Mouse (Mus musculus) layer of hippocampus, adult 2 months (tissue): Measurements from ENCODE around the gene Gm20662. TPM values are rescaled to one million over a fixed set of nuclear protein-coding genes. Genes with fewer than 3 reads are reported as not detected.

ENCODE experiments used
- DNase-seq, 2 experiments: peaks; one replicate each; pipeline ENCODE4 v3.0.0; 2022; ENCODE audit warnings: low spot score in 2 of 2
- H3K27ac ChIP-seq: fragments of 200-600 bp; 2 replicates; pipeline ENCODE4 v1.8.1; 2022
- H3K4me3 ChIP-seq: fragments of 200-600 bp; 2 replicates; pipeline ENCODE4 v1.8.1; 2022; ENCODE audit warnings: mild to moderate bottlenecking
- CTCF ChIP-seq: fragments of 200-600 bp; conservative IDR thresholded peaks from 2 replicates; pipeline ENCODE4 v1.8.1; 2022; ENCODE audit warnings: antibody characterized with exemption, mild to moderate bottlenecking, moderate library complexity
- total RNA-seq, 2 experiments: library from RNA; stranded (reverse); gene quantifications; 2 replicates each; pipeline ENCODE4 v1.2.3; 2021

Gene Gm20662
- total RNA-seq, 2 experiments from 2014 or later: 2.4 to 3.8 TPM

GRCm38 (mm10) chr9:108046582-108046981, 50.4 kb downstream of the Gm20662 start:
- H3K4me3 ChIP-seq: no peak overlapping the region
- no peak for TF ChIP-seq CTCF

GRCm38 (mm10) chr9:108047601-108048565, 51.7 kb downstream of the Gm20662 start:
- no peak for DNase-seq
- H3K4me3 ChIP-seq: peak overlapping the region; percentile 92
- no peak; the same call in 1 of the 2 replicates for TF ChIP-seq CTCF
- H3K27ac ChIP-seq: peak overlapping the region; percentile 56; the same call in 1 of the 2 replicates

More at GRCm38 (mm10) chr9:108046582-108046981, 50.4 kb downstream of the Gm20662 start:
- no peak overlapping the region for H3K27ac ChIP-seq
- no peak for DNase-seq

GRCm38 (mm10) chr9:108048566-108048955, 52.4 kb downstream of the Gm20662 start:
- Histone ChIP-seq H3K4me3 (peak overlapping the region; percentile 92), H3K27ac (peak overlapping the region; percentile 56; the same call in 1 of the 2 replicates)
- DNase-seq: no peak
- TF ChIP-seq CTCF: no peak

GRCm38 (mm10) chr9:108049016-108049455, 52.9 kb downstream of the Gm20662 start, which contains the start of gene Gmppb:
Gene Gmppb, plus strand, starts transcription at chr9:108049242.
- TF ChIP-seq CTCF: no peak
- Histone ChIP-seq H3K4me3 (peak within 1 kb of the TSS; percentile 92), H3K27ac (peak within 1 kb of the TSS; percentile 86)
- peak; percentile 97 for DNase-seq

- TF ChIP-seq CTCF: no peak
- Histone ChIP-seq H3K4me3 (peak overlapping the region; percentile 92), H3K27ac (peak overlapping the region; percentile 86)
- no peak for DNase-seq
Measured at GRCm38 (mm10) chr9:108049561-108050251, 53.6 kb downstream of the Gm20662 start.

GRCm38 (mm10) chr9:108051184-108051930, 55.2 kb downstream of the Gm20662 start:
- peak overlapping the region; percentile 67; the same call in 1 of the 2 replicates for H3K27ac ChIP-seq
- H3K4me3 ChIP-seq: no peak overlapping the region
- no peak for DNase-seq
- TF ChIP-seq CTCF: no peak

- Histone ChIP-seq H3K27ac (peak overlapping the region; percentile 67; the same call in 1 of the 2 replicates), H3K4me3 (no peak overlapping the region)
- DNase-seq: no peak
- no peak for TF ChIP-seq CTCF
Measured at GRCm38 (mm10) chr9:108051931-108052220, 55.7 kb downstream of the Gm20662 start.

- DNase-seq: no peak
- Histone ChIP-seq H3K27ac (peak overlapping the region; percentile 67; the same call in 1 of the 2 replicates), H3K4me3 (no peak overlapping the region)
- TF ChIP-seq CTCF: no peak
Measured at GRCm38 (mm10) chr9:108052411-108052810, 56.3 kb downstream of the Gm20662 start.

- Histone ChIP-seq H3K27ac (peak within 1 kb of the TSS; percentile 67; the same call in 1 of the 2 replicates), H3K4me3 (no peak within 1 kb of the TSS; the same call in 1 of the 2 replicates)
- TF ChIP-seq CTCF: peak; percentile 99
Measured at GRCm38 (mm10) chr9:108052885-108053664, 56.9 kb downstream of the Gm20662 start, which contains the start of gene Amigo3. Gene Amigo3, plus strand, starts transcription at chr9:108053159.

GRCm38 (mm10) chr9:108053665-108054225, 57.6 kb downstream of the Gm20662 start:
- Histone ChIP-seq H3K27ac (no peak overlapping the region; the same call in 1 of the 2 replicates), H3K4me3 (no peak overlapping the region)
- no peak for TF ChIP-seq CTCF
- no peak for DNase-seq

More at GRCm38 (mm10) chr9:108052885-108053664, 56.9 kb downstream of the Gm20662 start, which contains the start of gene Amigo3:
- DNase-seq: peak; percentile 96 to 97

GRCm38 (mm10) chr9:108054331-108055040, 58.3 kb downstream of the Gm20662 start:
- DNase-seq: no peak
- Histone ChIP-seq H3K4me3 (no peak overlapping the region), H3K27ac (no peak overlapping the region)
- no peak for TF ChIP-seq CTCF
